Mouse (Mus musculus): Measurements from ENCODE around the gene Efl1.
A peak's percentile ranks its signal among the peaks of the same experiment; 100 is the strongest.

Gene Efl1

GRCm38 (mm10) chr7:82773884-82774283 is 125.5 kb downstream of the Efl1 start:
- H3K4me1 ChIP-seq (replicated peaks; ENCODE audit: low read depth, low read length): peaks cover 37% of the 10 kb centered on the region
- H3K36me3 ChIP-seq (ENCODE audit: insufficient read depth, low read length): peaks cover 65% of the 10 kb centered on the region
- H3K4me3 ChIP-seq (replicated peaks; ENCODE audit: low read length): no peak overlapping the region
- no peak for TF ChIP-seq POU5F1 (IDR thresholded peaks at IDR 0.05; ENCODE audit: borderline replicate concordance, low read length)
- TF ChIP-seq CTCF (conservative IDR thresholded peaks at IDR 0.05; ENCODE audit: low read length): no peak
- no peak for TF ChIP-seq NANOG (IDR thresholded peaks at IDR 0.05; ENCODE audit: borderline replicate concordance, low read length)
- peaks cover 6% of the 10 kb centered on the region for H3K9me3 ChIP-seq (ENCODE audit: low read length)
- no peaks in the 10 kb centered on the region for H3K27me3 ChIP-seq (ENCODE audit: insufficient read depth, low read length)

DNA sequence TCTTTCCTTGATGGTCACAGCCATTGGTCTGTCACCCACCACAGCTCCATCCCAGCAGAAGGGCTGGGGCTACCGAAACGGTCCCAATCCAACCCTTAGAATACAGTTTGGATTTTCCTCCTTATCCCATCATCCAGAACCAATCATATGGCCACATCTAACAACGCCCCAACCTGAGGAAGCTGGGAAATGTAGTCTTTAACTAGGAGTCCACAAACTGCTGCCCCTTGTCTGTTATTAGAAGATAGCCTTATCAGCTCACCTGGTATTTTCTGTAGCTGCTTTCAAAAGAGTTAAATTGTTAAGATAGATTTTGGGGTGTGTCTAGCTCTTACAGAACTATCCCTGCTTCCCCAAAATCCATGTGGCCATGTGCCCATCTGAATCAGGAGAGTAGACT is 126.7 kb downstream of the Efl1 start:
- peaks cover 41% of the 10 kb centered on the region for H3K4me1 ChIP-seq (replicated peaks; ENCODE audit: low read depth, low read length)
- peaks cover 65% of the 10 kb centered on the region for H3K36me3 ChIP-seq (ENCODE audit: insufficient read depth, low read length)
- no peaks in the 10 kb centered on the region for H3K27me3 ChIP-seq (ENCODE audit: insufficient read depth, low read length)
- H3K4me3 ChIP-seq (replicated peaks; ENCODE audit: low read length): no peak overlapping the region
- peaks cover 6% of the 10 kb centered on the region for H3K9me3 ChIP-seq (ENCODE audit: low read length)
- TF ChIP-seq NANOG (IDR thresholded peaks at IDR 0.05; ENCODE audit: borderline replicate concordance, low read length): no peak
- no peak for TF ChIP-seq POU5F1 (IDR thresholded peaks at IDR 0.05; ENCODE audit: borderline replicate concordance, low read length)
- TF ChIP-seq CTCF (conservative IDR thresholded peaks at IDR 0.05; ENCODE audit: low read length): no peak

DNA sequence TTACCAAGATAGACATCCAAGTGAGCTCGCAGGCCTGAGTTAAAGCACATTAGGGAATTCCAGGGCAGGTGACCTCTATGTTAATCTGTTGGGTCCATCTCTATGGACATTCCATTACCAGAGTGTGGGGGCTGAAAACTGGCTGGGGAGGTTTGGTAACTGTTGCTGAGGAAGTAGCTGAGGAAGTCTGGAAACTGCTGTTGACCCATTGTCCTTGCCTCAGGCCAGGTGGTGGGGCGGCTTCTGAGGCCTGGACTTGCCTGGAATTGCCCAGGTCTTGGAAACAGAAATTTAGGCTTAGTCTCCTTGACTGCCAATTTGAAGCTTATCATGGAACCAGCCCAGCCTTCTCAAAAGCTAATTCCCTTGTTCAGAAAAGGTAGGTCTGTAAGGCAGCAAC is 134.7 kb downstream of the Efl1 start:
- TF ChIP-seq POU5F1 (IDR thresholded peaks at IDR 0.05; ENCODE audit: borderline replicate concordance, low read length) (no peak), CTCF (conservative IDR thresholded peaks at IDR 0.05; ENCODE audit: low read length) (no peak), NANOG (IDR thresholded peaks at IDR 0.05; ENCODE audit: borderline replicate concordance, low read length) (no peak)
- Histone ChIP-seq H3K27me3 (ENCODE audit: insufficient read depth, low read length) (no peaks in the 10 kb centered on the region), H3K9me3 (ENCODE audit: low read length) (no peaks in the 10 kb centered on the region), H3K36me3 (ENCODE audit: insufficient read depth, low read length) (peaks cover 8% of the 10 kb centered on the region), H3K4me3 (replicated peaks; ENCODE audit: low read length) (no peak overlapping the region; the same call in 1 of the 2 replicates), H3K4me1 (replicated peaks; ENCODE audit: low read depth, low read length) (peaks cover 83% of the 10 kb centered on the region)

- Histone ChIP-seq H3K9me3 (ENCODE audit: low read length) (no peaks in the 10 kb centered on the region), H3K4me3 (replicated peaks; ENCODE audit: low read length) (0 out of 2 replicates have a peak overlapping the region, but pooled peaks have one; percentile 1), H3K36me3 (ENCODE audit: insufficient read depth, low read length) (peaks cover 5% of the 10 kb centered on the region; the same call in 1 of the 2 replicates), H3K27me3 (ENCODE audit: insufficient read depth, low read length) (no peaks in the 10 kb centered on the region), H3K4me1 (replicated peaks; ENCODE audit: low read depth, low read length) (peaks cover 87% of the 10 kb centered on the region)
- TF ChIP-seq CTCF (conservative IDR thresholded peaks at IDR 0.05; ENCODE audit: low read length) (no peak), POU5F1 (IDR thresholded peaks at IDR 0.05; ENCODE audit: borderline replicate concordance, low read length) (no peak), NANOG (IDR thresholded peaks at IDR 0.05; ENCODE audit: borderline replicate concordance, low read length) (no peak)
Observed at GRCm38 (mm10) chr7:82783693-82784092, 135.3 kb downstream of the Efl1 start.

DNA sequence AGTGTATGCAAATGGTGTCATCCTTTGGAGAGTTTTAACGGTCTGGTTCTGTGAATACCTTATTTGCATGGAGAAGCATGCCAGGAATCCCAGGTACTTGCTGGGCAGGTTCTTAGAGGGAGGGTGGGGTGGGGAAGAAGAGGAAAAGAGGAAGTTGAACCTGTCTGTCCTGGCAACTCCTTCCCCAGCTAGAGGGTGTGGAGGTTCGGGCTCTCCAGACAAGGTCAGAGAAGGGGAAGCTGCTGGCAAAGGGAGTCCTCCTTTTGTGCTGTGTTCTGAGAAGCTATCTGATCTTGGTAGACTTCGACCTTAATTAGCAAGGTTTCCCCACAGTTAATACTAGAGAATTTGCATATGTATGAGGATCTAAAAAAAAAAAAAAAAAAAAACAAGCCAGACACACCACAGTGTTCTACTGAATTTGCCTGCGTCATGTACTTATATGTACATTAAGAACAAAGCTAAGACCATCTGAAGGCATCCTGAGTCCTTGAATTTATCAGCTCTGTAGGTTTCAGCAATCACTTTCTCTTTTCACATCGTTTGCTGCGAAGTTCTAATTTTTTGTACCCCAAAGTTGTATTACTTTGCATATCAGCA is 137.0 kb downstream of the Efl1 start:
- H3K4me3 ChIP-seq (replicated peaks; ENCODE audit: low read length): no peak overlapping the region
- no peaks in the 10 kb centered on the region for H3K36me3 ChIP-seq (ENCODE audit: insufficient read depth, low read length)
- no peaks in the 10 kb centered on the region for H3K9me3 ChIP-seq (ENCODE audit: low read length)
- no peak for TF ChIP-seq CTCF (conservative IDR thresholded peaks at IDR 0.05; ENCODE audit: low read length)
- no peak for TF ChIP-seq POU5F1 (IDR thresholded peaks at IDR 0.05; ENCODE audit: borderline replicate concordance, low read length)
- no peak for TF ChIP-seq NANOG (IDR thresholded peaks at IDR 0.05; ENCODE audit: borderline replicate concordance, low read length)
- H3K27me3 ChIP-seq (ENCODE audit: insufficient read depth, low read length): no peaks in the 10 kb centered on the region
- peaks cover 79% of the 10 kb centered on the region for H3K4me1 ChIP-seq (replicated peaks; ENCODE audit: low read depth, low read length)

DNA sequence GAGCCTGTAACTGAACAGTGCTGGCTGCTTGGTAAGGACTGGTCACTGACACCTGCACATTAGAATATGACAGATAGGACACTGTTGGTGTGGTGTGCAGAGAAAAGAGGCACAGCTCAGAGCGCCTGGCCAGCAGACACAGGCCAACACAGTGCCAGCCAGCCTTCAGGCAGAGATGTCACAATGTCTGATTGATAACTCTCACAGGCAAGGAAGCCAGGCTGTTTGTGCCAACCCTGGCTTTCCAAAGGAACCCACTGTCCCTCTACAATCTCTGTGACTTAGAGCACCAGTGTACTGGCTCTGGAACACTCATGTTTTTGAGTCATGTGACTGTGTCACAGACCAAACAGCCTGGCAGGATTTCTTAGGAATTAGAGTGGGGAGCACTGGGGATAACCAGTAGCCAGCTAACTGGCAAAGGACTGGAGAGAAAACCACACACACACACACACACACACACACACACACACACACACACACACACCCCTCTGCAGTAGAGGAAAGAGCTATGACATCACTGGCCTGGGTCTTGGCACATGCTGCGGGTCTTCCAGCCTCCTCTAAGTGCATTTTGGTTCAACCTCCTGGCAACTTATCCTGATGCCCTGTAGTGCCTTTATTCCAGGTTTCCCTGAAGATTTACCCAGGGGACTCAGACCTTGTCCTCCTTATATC is 137.7 kb downstream of the Efl1 start:
- TF ChIP-seq NANOG (IDR thresholded peaks at IDR 0.05; ENCODE audit: borderline replicate concordance, low read length) (no peak), CTCF (conservative IDR thresholded peaks at IDR 0.05; ENCODE audit: low read length) (no peak), POU5F1 (IDR thresholded peaks at IDR 0.05; ENCODE audit: borderline replicate concordance, low read length) (no peak)
- H3K27me3 ChIP-seq (ENCODE audit: insufficient read depth, low read length): no peaks in the 10 kb centered on the region
- H3K9me3 ChIP-seq (ENCODE audit: low read length): no peaks in the 10 kb centered on the region
- H3K4me1 ChIP-seq (replicated peaks; ENCODE audit: low read depth, low read length): peaks cover 72% of the 10 kb centered on the region
- H3K4me3 ChIP-seq (replicated peaks; ENCODE audit: low read length): no peak overlapping the region
- no peaks in the 10 kb centered on the region for H3K36me3 ChIP-seq (ENCODE audit: insufficient read depth, low read length)

DNA sequence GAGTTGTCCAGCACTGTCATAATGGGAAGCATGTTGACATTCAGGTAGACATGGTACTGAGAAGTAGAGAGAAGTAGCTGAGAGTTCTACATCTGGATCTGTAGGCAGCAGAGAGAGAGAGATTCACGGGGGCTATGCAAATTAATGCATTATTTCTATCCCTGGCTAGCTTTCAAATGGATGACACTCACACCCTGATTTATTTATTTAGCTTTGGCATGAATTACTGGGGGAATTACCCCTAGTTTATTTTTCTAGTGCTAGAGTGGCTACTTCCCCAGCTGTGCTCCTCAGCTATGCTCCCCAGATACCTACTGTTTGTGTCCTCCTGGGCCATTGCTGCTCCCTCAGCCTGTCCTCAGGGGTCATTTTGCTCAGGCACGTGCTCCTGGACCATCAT is 144.2 kb downstream of the Efl1 start:
- Histone ChIP-seq H3K36me3 (ENCODE audit: insufficient read depth, low read length) (no peaks in the 10 kb centered on the region), H3K9me3 (ENCODE audit: low read length) (no peaks in the 10 kb centered on the region), H3K4me3 (replicated peaks; ENCODE audit: low read length) (no peak overlapping the region), H3K27me3 (ENCODE audit: insufficient read depth, low read length) (no peaks in the 10 kb centered on the region), H3K4me1 (replicated peaks; ENCODE audit: low read depth, low read length) (peaks cover 42% of the 10 kb centered on the region)
- no peak for TF ChIP-seq NANOG (IDR thresholded peaks at IDR 0.05; ENCODE audit: borderline replicate concordance, low read length)
- TF ChIP-seq CTCF (conservative IDR thresholded peaks at IDR 0.05; ENCODE audit: low read length): no peak
- no peak for TF ChIP-seq POU5F1 (IDR thresholded peaks at IDR 0.05; ENCODE audit: borderline replicate concordance, low read length)

DNA sequence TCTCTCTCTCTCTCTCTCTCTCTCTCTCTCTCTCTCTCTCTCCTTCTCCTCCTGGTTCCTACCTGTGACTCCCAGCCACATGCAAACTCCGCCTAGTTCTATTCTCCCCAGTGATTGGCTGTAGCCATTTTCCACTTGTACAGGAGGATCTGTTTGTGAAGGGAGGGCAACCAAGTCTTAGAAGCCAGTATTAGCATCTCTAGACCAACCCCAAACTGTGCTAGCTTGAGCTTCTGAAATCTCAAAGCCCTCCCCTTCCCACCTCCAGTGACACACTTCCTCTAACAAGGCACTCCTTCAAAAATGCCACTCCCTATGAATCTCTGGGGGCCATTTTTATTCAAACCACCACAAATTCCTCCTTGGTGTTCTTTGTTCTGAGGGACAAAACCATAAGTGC is 144.7 kb downstream of the Efl1 start:
- no peaks in the 10 kb centered on the region for H3K27me3 ChIP-seq (ENCODE audit: insufficient read depth, low read length)
- no peak overlapping the region for H3K4me3 ChIP-seq (replicated peaks; ENCODE audit: low read length)
- H3K9me3 ChIP-seq (ENCODE audit: low read length): no peaks in the 10 kb centered on the region
- H3K4me1 ChIP-seq (replicated peaks; ENCODE audit: low read depth, low read length): peaks cover 38% of the 10 kb centered on the region
- TF ChIP-seq POU5F1 (IDR thresholded peaks at IDR 0.05; ENCODE audit: borderline replicate concordance, low read length) (no peak), CTCF (conservative IDR thresholded peaks at IDR 0.05; ENCODE audit: low read length) (no peak), NANOG (IDR thresholded peaks at IDR 0.05; ENCODE audit: borderline replicate concordance, low read length) (no peak)
- no peaks in the 10 kb centered on the region for H3K36me3 ChIP-seq (ENCODE audit: insufficient read depth, low read length)
